Mouse (Mus musculus) left cerebral cortex, postnatal 36 days (tissue): ENCODE results near the gene Ano2. TPM values are rescaled to one million over a fixed set of nuclear protein-coding genes. Genes with fewer than 3 reads are reported as not detected.

Source experiments
- DNase-seq, 2 experiments: peaks; one replicate each; pipeline ENCODE4 v3.0.0; 2021 to 2022; ENCODE audit warnings: low spot score in 2 of 2, mixed read lengths in 1 of 2
- intact Hi-C: fragments of 180-260 bp; cut with DNase I; formaldehyde crosslinking; loops from one replicate; pipeline ENCODE4 v1.15.1; 2025
- total RNA-seq, 2 experiments: library from RNA; stranded (reverse); gene quantifications; 2 replicates each; pipeline ENCODE4 v1.2.3; 2021

Gene Ano2
- total RNA-seq, 2 experiments from 2014 or later, result 2.3 to 5.2 TPM

- no peak for DNase-seq
- intact Hi-C loops, result no loop called here
Measured at GRCm38 (mm10) chr6:125878671-125879070, 188.5 kb downstream of the Ano2 start.

GRCm38 (mm10) chr6:125879306-125879705, 189.1 kb downstream of the Ano2 start:
- intact Hi-C loops, result no loop called here
- no peak for DNase-seq

DNA sequence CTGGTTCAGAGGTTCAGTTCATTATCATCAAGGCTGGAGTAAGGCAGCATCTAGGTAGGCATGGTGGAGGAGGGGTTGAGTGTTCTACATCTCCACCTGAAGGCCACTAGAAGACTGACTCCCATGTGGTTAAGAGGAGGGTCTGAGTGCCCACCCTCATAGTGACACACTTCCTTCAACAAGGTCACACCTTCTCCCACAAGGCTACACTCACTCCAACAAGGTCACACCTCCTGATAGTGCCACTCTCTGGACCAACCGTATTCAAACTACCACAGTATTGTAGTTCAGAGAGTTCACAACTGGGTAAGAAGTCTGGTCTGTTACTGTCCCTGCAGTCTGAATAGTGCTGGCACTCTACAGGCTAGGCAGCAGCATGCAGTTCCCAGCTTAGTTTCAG, 198.4 kb downstream of the Ano2 start:
- intact Hi-C loops, result no loop called here
- no peak for DNase-seq

GRCm38 (mm10) chr6:125894340-125894739, 204.1 kb downstream of the Ano2 start:
- no peak for DNase-seq
- intact Hi-C loops, result no loop called here

GRCm38 (mm10) chr6:125914446-125914845, 224.2 kb downstream of the Ano2 start:
- intact Hi-C loops, result no loop called here
- no peak for DNase-seq

- intact Hi-C loops, result no loop called here
- DNase-seq, result no peak
Measured at GRCm38 (mm10) chr6:125922746-125923145, 232.5 kb downstream of the Ano2 start.

DNA sequence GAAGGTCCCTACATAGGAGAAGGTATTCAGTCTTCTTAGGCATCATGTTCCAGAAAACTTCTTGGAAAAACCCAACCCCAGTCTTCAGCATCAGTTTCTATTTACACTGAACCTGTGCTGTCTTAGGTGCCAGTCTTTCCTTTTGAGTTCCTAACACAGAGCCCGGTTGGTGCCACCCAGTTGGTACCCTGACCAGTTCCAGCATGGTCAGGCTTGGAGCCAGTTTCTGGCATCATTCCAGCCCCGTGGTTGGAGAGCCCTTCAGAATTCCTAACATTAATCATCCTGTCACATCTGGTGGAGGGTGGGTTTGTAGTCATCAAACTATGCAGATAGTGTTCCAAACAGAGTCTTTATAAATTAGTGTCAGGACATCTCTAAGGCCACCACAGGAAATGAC, 234.8 kb downstream of the Ano2 start:
- no peak for DNase-seq
- intact Hi-C loops, result no loop called here

DNA sequence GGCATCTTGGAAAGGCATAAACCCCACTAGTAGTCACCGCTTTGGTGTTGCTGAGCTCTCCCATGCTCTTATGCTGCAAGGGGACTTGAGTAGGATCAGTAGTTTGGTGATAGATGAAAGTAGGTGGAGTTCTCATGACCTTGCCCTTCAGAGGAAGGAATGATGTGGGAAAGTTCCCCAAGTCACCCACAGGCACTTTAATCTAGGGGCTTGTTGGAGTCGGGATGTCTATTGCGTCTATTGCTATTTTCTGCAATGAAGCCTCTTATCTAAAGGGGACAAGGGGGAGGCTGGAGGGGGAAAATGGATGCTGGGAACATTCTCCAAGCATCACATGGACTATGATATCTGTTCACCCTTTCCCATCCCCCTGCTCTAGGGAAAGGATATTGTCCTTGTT, 235.6 kb downstream of the Ano2 start:
- intact Hi-C loops, result no loop called here
- no peak for DNase-seq

DNA sequence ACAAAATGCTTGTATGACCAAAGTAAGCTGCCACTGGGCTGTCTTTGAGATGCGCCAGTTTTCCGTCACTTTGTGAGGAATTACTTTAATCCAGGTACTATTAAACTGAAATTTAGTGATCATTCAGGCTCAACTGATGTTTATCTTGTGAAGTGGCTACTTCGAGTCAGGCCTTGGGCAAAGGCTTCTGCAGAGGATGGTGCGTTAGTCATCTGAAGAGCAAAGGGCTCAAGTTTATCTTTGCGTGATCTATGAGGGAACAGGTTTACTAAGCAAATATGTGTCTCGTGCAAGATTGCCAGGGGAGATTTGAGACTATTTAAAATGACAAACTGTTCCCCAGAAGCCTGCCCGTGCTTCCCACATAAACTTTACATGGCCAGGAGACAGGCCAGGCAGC, 241.7 kb downstream of the Ano2 start:
- intact Hi-C loops, result no loop called here
- DNase-seq, result no peak

GRCm38 (mm10) chr6:125954965-125955364, 264.7 kb downstream of the Ano2 start:
- peak in 1 of 2 experiments; percentile 6 for DNase-seq
- intact Hi-C loops, result loop anchor here (5.0 to 10.0 kb wide), 3 partner anchors 212 to 450 kb away; partner anchors contain the start of gene Ntf3

DNA sequence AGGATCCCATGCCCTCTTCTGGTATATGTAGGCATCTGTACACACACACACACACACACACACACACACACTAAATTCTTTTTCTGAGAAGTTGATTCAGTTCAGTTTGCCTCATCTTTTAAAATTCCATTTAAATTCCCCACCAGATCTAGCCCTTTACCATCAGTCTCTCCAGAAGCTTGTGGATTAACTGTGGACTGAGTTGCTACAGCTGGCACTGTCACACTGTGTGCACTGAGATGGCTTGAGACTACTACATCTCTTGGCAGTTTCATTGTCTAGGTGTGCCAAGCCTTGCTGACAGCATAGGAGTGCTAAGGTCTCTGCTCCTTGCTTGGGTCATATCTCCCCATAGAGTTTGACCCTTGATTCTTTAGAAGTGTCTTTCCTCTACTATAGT, 283.3 kb downstream of the Ano2 start:
- intact Hi-C loops, result no loop called here
- no peak for DNase-seq

- no peak for DNase-seq
- intact Hi-C loops, result no loop called here
Measured at GRCm38 (mm10) chr6:125975788-125976465, 285.7 kb downstream of the Ano2 start.

DNA sequence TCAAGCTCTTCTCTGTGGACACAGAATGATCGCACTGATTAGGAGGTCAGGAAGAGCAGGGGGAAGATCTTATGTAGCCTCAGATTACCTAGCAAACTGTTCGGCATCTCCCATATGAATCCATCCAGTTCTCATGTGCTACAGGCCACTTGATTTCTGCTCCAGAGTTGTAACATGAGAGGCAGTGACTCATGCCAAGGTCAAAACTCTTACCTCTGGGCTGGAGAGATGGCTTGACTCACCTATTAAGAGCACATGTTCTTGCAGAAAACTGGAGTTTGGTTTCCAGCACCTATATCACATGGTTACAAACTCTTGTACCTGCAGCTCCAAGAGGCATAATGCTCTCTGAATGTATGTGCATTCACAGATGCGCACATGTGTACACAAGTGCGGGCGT, 289.4 kb downstream of the Ano2 start:
- intact Hi-C loops, result no loop called here
- no peak for DNase-seq

DNA sequence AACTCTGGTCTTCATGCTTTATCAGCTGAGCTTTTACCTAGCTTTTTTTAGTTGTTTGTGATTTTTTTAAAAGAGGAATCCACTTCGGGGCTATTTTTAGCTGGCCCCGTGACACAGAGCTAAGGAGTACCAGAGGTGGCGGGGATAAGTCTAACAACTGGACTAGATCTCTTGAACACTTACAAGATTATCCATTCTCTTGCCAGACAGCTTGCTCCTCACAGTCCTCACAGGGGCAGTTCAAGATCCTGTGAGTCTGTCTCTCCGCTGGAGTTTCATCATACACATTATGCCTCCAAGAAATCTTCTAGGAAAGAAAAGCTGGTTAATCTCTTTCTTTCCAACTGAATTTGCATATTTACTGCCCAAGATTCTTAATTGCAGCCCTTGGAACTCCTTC, 293.8 kb downstream of the Ano2 start:
- intact Hi-C loops, result no loop called here
- no peak for DNase-seq

DNA sequence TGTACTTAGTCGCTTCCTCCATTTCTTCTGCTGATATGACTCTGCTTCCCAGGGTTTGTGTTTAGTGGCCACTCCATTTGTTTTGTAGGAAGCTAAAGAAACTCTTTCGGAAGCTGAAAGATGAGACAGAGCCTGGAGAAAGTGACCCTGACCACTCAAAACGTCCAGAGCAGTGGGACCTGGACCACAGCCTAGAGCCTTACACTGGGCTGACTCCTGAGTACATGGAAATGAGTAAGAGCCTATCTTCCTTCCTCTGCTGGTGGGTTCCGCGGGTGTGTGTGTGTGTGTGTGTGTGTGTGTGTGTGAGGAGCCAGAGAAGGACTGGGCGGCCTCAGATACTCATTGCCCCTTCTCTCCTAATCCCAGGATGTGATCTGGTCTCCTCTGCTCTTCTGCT, 302.5 kb downstream of the Ano2 start:
- no peak for DNase-seq
- intact Hi-C loops, result no loop called here

DNA sequence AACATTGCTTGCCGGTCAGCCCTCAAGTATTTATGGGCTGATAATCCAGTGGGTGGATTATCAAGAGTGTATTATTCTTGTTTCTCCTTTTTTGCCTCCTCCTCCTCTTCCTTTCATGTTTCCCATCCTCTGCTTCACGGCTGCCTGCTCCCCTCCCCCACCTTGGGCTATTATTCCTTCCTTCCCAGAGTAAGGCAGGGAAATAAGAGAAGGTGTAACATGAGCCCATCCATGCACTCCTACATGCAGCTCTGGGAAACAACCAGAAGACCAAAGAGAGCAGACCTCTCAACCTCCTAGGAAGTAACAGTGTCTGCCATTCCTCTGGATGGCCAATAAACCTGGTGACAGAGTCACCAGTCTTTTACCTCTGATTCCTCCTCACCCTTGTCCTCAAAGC, 311.6 kb downstream of the Ano2 start:
- no peak for DNase-seq
- intact Hi-C loops, result no loop called here

DNA sequence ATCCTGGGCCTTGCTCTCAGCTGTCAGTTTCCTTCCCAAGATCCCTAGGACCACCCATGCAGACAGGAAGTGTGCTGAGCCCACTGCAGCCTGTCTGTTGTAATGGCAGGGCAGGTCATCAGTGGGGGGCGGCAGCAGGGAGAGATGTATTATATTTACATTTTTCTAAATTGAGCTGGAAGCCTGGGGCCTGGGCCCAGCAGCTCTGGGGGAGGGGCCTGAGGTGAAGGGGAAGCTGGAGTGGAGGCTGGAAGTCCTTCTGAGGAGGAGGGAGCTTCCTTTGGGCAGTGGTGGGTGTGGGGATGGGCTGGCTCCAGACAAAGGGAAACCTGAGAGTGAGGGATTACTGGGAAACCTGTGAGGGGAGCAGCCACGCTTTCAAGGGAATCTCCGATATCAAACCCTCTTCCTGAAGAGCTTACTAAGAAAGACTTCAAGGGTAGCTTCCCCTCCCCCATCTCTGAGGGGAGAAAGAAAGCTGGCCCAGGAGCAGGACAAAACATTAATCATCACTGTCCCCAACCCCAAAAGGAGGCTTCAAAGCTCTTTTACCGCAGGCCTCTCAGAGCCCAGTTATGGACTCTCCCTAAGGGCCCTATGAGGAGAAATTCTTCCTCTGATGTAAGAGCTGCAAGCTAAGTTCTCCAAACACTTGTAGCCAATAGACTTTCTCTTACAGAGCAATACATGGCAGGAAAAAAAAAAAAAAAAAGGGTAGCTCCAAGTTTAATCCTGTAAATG, 313.0 kb downstream of the Ano2 start:
- no peak for DNase-seq
- intact Hi-C loops, result no loop called here

DNA sequence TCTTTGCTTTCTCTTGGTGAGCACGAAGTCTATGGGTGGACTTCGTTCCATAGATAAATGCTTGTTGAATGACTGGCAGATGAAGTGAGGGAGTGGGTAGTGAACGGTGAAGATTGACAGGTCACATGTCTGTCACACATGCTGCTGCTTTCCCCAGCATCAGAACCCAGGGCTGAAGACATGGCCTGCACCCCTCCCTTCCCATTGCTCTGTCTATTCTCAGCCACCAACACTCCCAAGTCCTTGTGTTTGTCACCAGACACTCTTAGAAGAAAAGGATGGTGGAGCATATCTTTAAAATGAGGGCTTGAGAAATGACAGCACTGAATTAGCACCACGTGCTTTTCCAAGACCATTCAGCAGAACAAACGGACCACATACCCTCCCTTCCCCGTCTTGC, 316.4 kb downstream of the Ano2 start:
- no peak for DNase-seq
- intact Hi-C loops, result no loop called here

GRCm38 (mm10) chr6:126009083-126009482, 318.9 kb downstream of the Ano2 start:
- DNase-seq, result no peak
- intact Hi-C loops, result no loop called here

- no peak for DNase-seq
- intact Hi-C loops, result no loop called here
Measured at GRCm38 (mm10) chr6:126016991-126017390, 326.8 kb downstream of the Ano2 start.

DNA sequence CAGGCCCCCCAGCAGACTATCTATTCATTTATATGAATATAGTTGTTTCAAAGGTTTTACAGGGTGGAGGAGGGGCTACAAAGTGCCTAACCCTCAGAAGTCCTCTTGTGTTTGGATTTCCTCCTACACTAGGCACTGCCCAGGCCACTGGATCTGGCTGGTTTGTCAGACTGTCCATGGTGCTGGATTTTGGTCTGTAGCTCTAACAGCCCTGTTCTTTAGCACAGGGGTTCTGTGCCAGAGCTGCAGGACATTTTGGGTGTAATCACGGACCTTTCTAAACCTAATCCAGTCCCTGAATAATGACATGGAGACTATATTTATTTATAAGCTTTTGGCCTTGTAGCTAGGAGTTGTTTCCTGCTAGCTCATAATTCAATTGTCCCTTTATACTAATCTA, 328.2 kb downstream of the Ano2 start:
- DNase-seq, result no peak
- intact Hi-C loops, result no loop called here
